Mouse (Mus musculus): ENCODE data around the gene Riox2.

DNA sequence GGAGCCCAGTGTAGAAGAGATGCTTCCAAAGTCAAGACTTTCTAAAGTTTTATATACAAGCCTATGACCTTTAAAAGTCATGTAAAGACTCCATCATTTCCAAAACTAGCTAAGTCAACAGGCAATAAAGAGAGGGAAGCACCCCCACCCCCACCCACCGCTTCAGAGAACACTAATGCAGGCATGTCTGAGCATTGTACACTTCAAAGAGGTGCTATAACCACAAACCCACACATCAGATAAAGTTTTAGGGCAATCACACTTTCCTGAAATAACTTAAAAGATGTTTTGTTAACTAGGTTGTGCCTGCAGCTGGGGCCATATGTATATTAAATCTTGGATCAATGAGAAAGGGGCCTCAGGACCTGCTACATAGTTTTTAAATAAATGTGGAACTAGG lies 1.7 kb upstream of the Riox2 start:
- TF ChIP-seq POLR2A (IDR thresholded peaks at IDR 0.05; ENCODE audit: borderline replicate concordance, insufficient read depth, low read length) = no peak
- no peak for TF ChIP-seq CTCF (IDR thresholded peaks at IDR 0.05; ENCODE audit: borderline replicate concordance, insufficient read depth, low read depth, low read length)

All from cerebellum, adult 2 months (tissue).